Mouse (Mus musculus): ENCODE results near the gene C1ql1.

DNA sequence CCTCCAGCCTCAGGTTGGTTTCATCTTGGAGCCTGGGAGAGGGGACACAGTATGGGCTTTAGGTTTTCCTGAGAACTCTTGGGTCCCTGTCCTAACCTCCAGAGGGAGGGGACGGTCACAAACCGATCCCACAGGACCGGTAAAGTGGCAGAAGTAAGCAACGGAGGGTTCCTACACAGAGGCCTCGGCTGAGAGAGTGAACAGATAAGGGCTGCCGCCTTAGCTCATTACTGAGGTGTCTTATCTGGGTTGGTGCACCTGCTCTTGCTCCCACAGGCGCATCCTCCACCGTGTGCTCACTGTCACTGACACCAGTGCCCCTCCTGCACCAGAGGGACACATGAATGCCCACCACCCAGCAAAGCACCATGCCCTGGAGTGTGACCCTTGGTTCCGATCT lies 50.7 kb downstream of the C1ql1 start:
- TF ChIP-seq FLI1 (IDR thresholded peaks at IDR 0.05; ENCODE audit: low read length) (no peak), GATA1 (IDR thresholded peaks at IDR 0.05; ENCODE audit: borderline replicate concordance, low read length) (no peak)
